ENCODE assay signal across 9 mouse cellular contexts in genomic region chr1:92137136-92137848, GRCm38 (mm10). TPM values are rescaled to one million over a fixed set of nuclear protein-coding genes. Genes with fewer than 3 reads are reported as not detected.
DNase-seq lines count a peak whose midpoint lies in the region; ATAC-seq and TF ChIP-seq lines count a peak whose summit lies in the region.
"Had no signal": no experiment of that assay in that cellular context is flagged by ENCODE, and none has a peak within 500 bp of the region (broad histone marks: within the 10 kb centered on the region; RNA-seq: fewer than 3 reads in every experiment).

No protein-coding gene starts in this region.

- H3K27ac ChIP-seq in liver, embryonic 16.5 days (ENCODE audit: low read length), result no peak overlapping the region
- no peak overlapping the region for H3K27ac ChIP-seq in liver, embryonic 11.5 days (ENCODE audit: low read depth, low read length)
- no peak overlapping the region for H3K27ac ChIP-seq in heart, adult 2 months
- H3K27ac ChIP-seq in kidney, embryonic 16.5 days (ENCODE audit: low read length), result no peak overlapping the region
- H3K27ac ChIP-seq in thymus, adult 2 months (ENCODE audit: control insufficient read depth, insufficient read depth, low read length), result no peak overlapping the region
- H3K27ac ChIP-seq: liver, embryonic 15.5 days had no signal

- H3K27me3 ChIP-seq in liver, embryonic 16.5 days (ENCODE audit: control insufficient read depth, insufficient read depth, low read depth, low read length), result no peaks in the 10 kb centered on the region
- no peaks in the 10 kb centered on the region for H3K27me3 ChIP-seq in liver, embryonic 11.5 days (replicated peaks; ENCODE audit: control insufficient read depth, insufficient read depth, low read length)
- H3K27me3 ChIP-seq in heart, adult 2 months (ENCODE audit: control insufficient read depth, insufficient read depth, low read length), result no peaks in the 10 kb centered on the region
- no peaks in the 10 kb centered on the region for H3K27me3 ChIP-seq in kidney, embryonic 16.5 days (ENCODE audit: insufficient read depth, low read length)
- no peaks in the 10 kb centered on the region for H3K27me3 ChIP-seq in thymus, adult 2 months (ENCODE audit: control insufficient read depth, insufficient read depth, low read length)
- H3K27me3 ChIP-seq: liver, embryonic 15.5 days had no signal

- TF ChIP-seq EP300 in heart, adult 2 months (IDR thresholded peaks at IDR 0.05; ENCODE audit: insufficient read depth, low read depth, low read length), result peak; percentile 77; the same call in 1 of the 2 replicates

- no peak overlapping the region for H3K4me3 ChIP-seq in liver, embryonic 16.5 days (ENCODE audit: low read depth, low read length)
- H3K4me3 ChIP-seq in liver, embryonic 11.5 days (ENCODE audit: low read depth, low read length), result no peak overlapping the region
- no peak overlapping the region for H3K4me3 ChIP-seq in heart, adult 2 months
- no peak overlapping the region for H3K4me3 ChIP-seq in kidney, embryonic 16.5 days (ENCODE audit: low read length)
- no peak overlapping the region for H3K4me3 ChIP-seq in thymus, adult 2 months (ENCODE audit: control insufficient read depth, insufficient read depth, low read length)
- H3K4me3 ChIP-seq: liver, embryonic 15.5 days had no signal

- intact Hi-C loops in heart, adult 2 months (cut with DNase I), result no loop called here

- peak; percentile 27; the same call in 1 of the 2 replicates for ATAC-seq in liver, embryonic 16.5 days (ENCODE audit: low read depth)
- no peak for ATAC-seq in liver, embryonic 11.5 days (replicated peaks; ENCODE audit: low FRiP score)
- ATAC-seq in kidney, embryonic 16.5 days (ENCODE audit: low FRiP score, low TSS enrichment), result peak; percentile 78
- ATAC-seq in granulocyte monocyte progenitor cell, adult 5-6 weeks (replicated peaks; ENCODE audit: poor library complexity, severe bottlenecking), result no peak; the same call in 1 of the 2 replicates

- TF ChIP-seq POLR2A in heart, adult 2 months (IDR thresholded peaks at IDR 0.05; ENCODE audit: insufficient read depth, low read depth, low read length), result no peak
- no peak for TF ChIP-seq POLR2A in thymus, adult 2 months (IDR thresholded peaks at IDR 0.05; ENCODE audit: control insufficient read depth, extremely low read depth, insufficient read depth, low read length, poor library complexity)

- no peak for TF ChIP-seq CTCF in heart, adult 2 months (IDR thresholded peaks at IDR 0.05)
- TF ChIP-seq CTCF in thymus, adult 2 months (IDR thresholded peaks at IDR 0.05; ENCODE audit: borderline replicate concordance, control insufficient read depth, extremely low read depth, insufficient read depth, low read length, poor library complexity), result no peak

- H3K9me3 ChIP-seq in liver, embryonic 16.5 days (replicated peaks; ENCODE audit: control insufficient read depth, low read length), result no peaks in the 10 kb centered on the region
- no peaks in the 10 kb centered on the region for H3K9me3 ChIP-seq in liver, embryonic 11.5 days (ENCODE audit: control insufficient read depth, low read length)
- no peaks in the 10 kb centered on the region for H3K9me3 ChIP-seq in kidney, embryonic 16.5 days (ENCODE audit: low read length)
- H3K9me3 ChIP-seq: liver, embryonic 15.5 days had no signal

- 63% methylated on average over 2 of the region's 2 CpGs for WGBS in liver, embryonic 16.5 days (ENCODE audit: insufficient replicate concordance)
- 72% methylated on average over 2 of the region's 2 CpGs for WGBS in liver, embryonic 11.5 days
- WGBS in heart, adult 2 months, result 10% methylated on average over 2 of the region's 2 CpGs
- 69% methylated on average over 2 of the region's 2 CpGs for whole genome bisulfite sequencing in kidney, embryonic 16.5 days
- WGBS in thymus, adult 2 months, result 83% methylated on average over 2 of the region's 2 CpGs

- H3K36me3 ChIP-seq in liver, embryonic 16.5 days (ENCODE audit: control insufficient read depth, insufficient read depth), result no peaks in the 10 kb centered on the region
- no peaks in the 10 kb centered on the region for H3K36me3 ChIP-seq in liver, embryonic 11.5 days (ENCODE audit: control insufficient read depth, insufficient read depth, low read length)
- H3K36me3 ChIP-seq in heart, adult 2 months (ENCODE audit: control insufficient read depth, insufficient read depth, low read length), result no peaks in the 10 kb centered on the region; the same call in 1 of the 2 replicates
- no peaks in the 10 kb centered on the region for H3K36me3 ChIP-seq in kidney, embryonic 16.5 days (ENCODE audit: insufficient read depth, low read length)
- H3K36me3 ChIP-seq in thymus, adult 2 months (ENCODE audit: control insufficient read depth, insufficient read depth, low read length), result no peaks in the 10 kb centered on the region
- H3K36me3 ChIP-seq: liver, embryonic 15.5 days had no signal

- H3K79me2 ChIP-seq in heart, adult 2 months (replicated peaks; ENCODE audit: control insufficient read depth, insufficient read depth, low read length), result peaks cover 2% of the 10 kb centered on the region; the same call in 1 of the 2 replicates

- no peak overlapping the region for H3K4me2 ChIP-seq in liver, embryonic 16.5 days (ENCODE audit: low read depth, low read length)
- H3K4me2 ChIP-seq in liver, embryonic 11.5 days, result no peak overlapping the region
- H3K4me2 ChIP-seq in kidney, embryonic 16.5 days (replicated peaks; ENCODE audit: low read depth, low read length), result no peak overlapping the region
- H3K4me2 ChIP-seq: liver, embryonic 15.5 days had no signal

- no peak for DNase-seq in liver, embryonic 11.5 days (ENCODE audit: low spot score)
- peak; percentile 41 for DNase-seq in cerebellum, adult 11 months
- peak; percentile 73 to 81 for DNase-seq in heart, adult 2 months
- DNase-seq in thymus, adult 18-20 months, result no peak
- no peak for DNase-seq in thymus, adult 2 months

- H3K9ac ChIP-seq in liver, embryonic 16.5 days (ENCODE audit: low read depth, low read length), result no peak overlapping the region
- no peak overlapping the region for H3K9ac ChIP-seq in liver, embryonic 11.5 days (ENCODE audit: low read depth, low read length)
- H3K9ac ChIP-seq in heart, adult 2 months (ENCODE audit: low read depth, low read length), result no peak overlapping the region
- H3K9ac ChIP-seq in kidney, embryonic 16.5 days (replicated peaks; ENCODE audit: low read length), result no peak overlapping the region
- H3K9ac ChIP-seq: liver, embryonic 15.5 days had no signal

- H3K4me1 ChIP-seq in liver, embryonic 16.5 days (ENCODE audit: control insufficient read depth, low read depth, low read length), result no peaks in the 10 kb centered on the region
- no peaks in the 10 kb centered on the region for H3K4me1 ChIP-seq in liver, embryonic 11.5 days (replicated peaks; ENCODE audit: control insufficient read depth, insufficient read depth, low read length)
- H3K4me1 ChIP-seq in heart, adult 2 months (ENCODE audit: control insufficient read depth, insufficient read depth, low read length), result peaks cover 15% of the 10 kb centered on the region
- 0 out of 2 replicates have a peak, but pooled peaks cover 5% of the 10 kb centered on the region for H3K4me1 ChIP-seq in kidney, embryonic 16.5 days (ENCODE audit: insufficient read depth, low read length)
- H3K4me1 ChIP-seq in thymus, adult 2 months (replicated peaks; ENCODE audit: control insufficient read depth, insufficient read depth, low read length), result peaks cover 5% of the 10 kb centered on the region; the same call in 1 of the 2 replicates

RNA-seq across cellular contexts. Expression of gene Hdac4, which starts 58.2 kb away (rescaled TPM):
- polyA plus RNA-seq in liver, embryonic 16.5 days (2015; fragmentation: Nextera tagmentation; extraction: Ambion mirVana), result 3.3 TPM in 2 replicates
- 11.7 and 12.0 TPM in 2 replicates for polyA plus RNA-seq in liver, embryonic 11.5 days (2014; fragmentation: Nextera tagmentation; extraction: Ambion mirVana)
- 10 to 100 TPM; 41.3 to 45.1 TPM for total RNA-seq in heart, adult 2 months (2021)
- polyA plus RNA-seq in heart, adult 2 months (2012; rRNA removed), result 15.6 and 20.7 TPM in 2 replicates
- polyA plus RNA-seq in kidney, embryonic 16.5 days (2015; fragmentation: Nextera tagmentation; extraction: Ambion mirVana), result 17.7 and 19.8 TPM in 2 replicates
- total RNA-seq in granulocyte monocyte progenitor cell, adult 5-6 weeks (2014; fragmentation: Nextera tagmentation), result 11.7 and 13.0 TPM in 2 replicates
- total RNA-seq in granulocyte monocyte progenitor cell, adult 5-6 weeks (2017), result 12.1 and 13.8 TPM in 2 replicates
- 33.2 and 45.0 TPM in 2 replicates for polyA plus RNA-seq in thymus, adult 2 months (2012; rRNA removed)

Comparison
In these comparisons a context has a peak if more than half of its experiments do, and no peak if none do; other contexts are left out.
1. ATAC-seq: peak in liver, embryonic 16.5 days (single experiment) and kidney, embryonic 16.5 days (single experiment); none in liver, embryonic 11.5 days (single experiment) and granulocyte monocyte progenitor cell, adult 5-6 weeks (single experiment).
2. DNase-seq: peak in cerebellum, adult 11 months (single experiment) and heart, adult 2 months (2 of 2); none in liver, embryonic 11.5 days (single experiment), thymus, adult 18-20 months (0 of 2) and thymus, adult 2 months (single experiment).